Mouse (Mus musculus) heart, postnatal 0 days (tissue): ENCODE measurements around the gene Prss54.

Experiments
- CTCF ChIP-seq: IDR thresholded peaks from 2 replicates; pipeline ENCODE4 v1.5.1; 2016; ENCODE audit warnings: antibody characterized with exemption, control low read depth, low read depth
- EP300 ChIP-seq: IDR thresholded peaks from 2 replicates; pipeline ENCODE4 v1.6.1; 2016; ENCODE audit warnings: antibody characterized with exemption, low read depth

DNA sequence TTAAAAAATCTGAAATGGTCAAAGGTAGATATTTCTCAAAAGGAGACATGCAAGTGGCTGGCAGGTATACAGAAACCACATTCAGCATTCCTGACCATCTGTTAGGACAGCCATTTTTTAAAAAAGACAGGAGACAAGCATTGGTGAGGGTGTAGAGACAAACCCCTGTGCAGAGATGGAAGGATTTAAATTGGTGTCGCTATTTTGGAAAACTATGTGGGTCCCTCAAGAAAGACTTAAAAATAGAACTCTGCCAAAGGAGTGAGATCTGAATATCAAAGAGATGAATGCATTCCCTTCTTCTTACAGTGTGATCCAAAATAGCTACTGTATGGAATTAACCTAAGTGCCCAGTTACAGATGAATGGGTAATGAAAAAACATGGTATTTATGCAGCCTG is 11.2 kb upstream of the Prss54 start:
- no peak for TF ChIP-seq CTCF
- no peak for TF ChIP-seq EP300
